Mouse (Mus musculus): ENCODE measurements around the gene Noc2l. TPM values are rescaled to one million over a fixed set of nuclear protein-coding genes. Genes with fewer than 3 reads are reported as not detected.

Noc2l gene
- total RNA-seq, 2 experiments from 2014 or later, result 160 to 207 TPM

- ATAC-seq (replicated peaks; ENCODE audit: low FRiP score, low TSS enrichment, poor library complexity, severe bottlenecking), result peak; percentile 28
These were observed 18.7 kb downstream of the Noc2l start for GRCm38 (mm10) chr4:156254361-156255077.

- ATAC-seq (replicated peaks; ENCODE audit: low FRiP score, low TSS enrichment, poor library complexity, severe bottlenecking), result peak; percentile 14
These were observed 19.4 kb downstream of the Noc2l start, which contains the start of gene Samd11 for GRCm38 (mm10) chr4:156255078-156255839. Samd11 (minus strand) TSS chr4:156255657.

Other genes starting within 250 kb of the Noc2l start
- 7.6 and 9.4 TPM in 2 replicates for gene B3galt6, start 243.4 kb upstream of the Noc2l start, total RNA-seq (2014; fragmentation: Nextera tagmentation)
- 11.0 and 11.7 TPM in 2 replicates for gene B3galt6, start 243.4 kb upstream of the Noc2l start, total RNA-seq (2017)
- gene Sdf4, start 243.1 kb upstream of the Noc2l start, total RNA-seq (2014; fragmentation: Nextera tagmentation), result 48.2 and 74.4 TPM in 2 replicates
- 137 and 143 TPM in 2 replicates for gene Sdf4, start 243.1 kb upstream of the Noc2l start, total RNA-seq (2017)
- gene Tnfrsf4, start 222.2 kb upstream of the Noc2l start, total RNA-seq (2014; fragmentation: Nextera tagmentation), result 2.5 and 6.9 TPM in 2 replicates
- 1.8 and 5.6 TPM in 2 replicates for gene Tnfrsf4, start 222.2 kb upstream of the Noc2l start, total RNA-seq (2017)
- 3.7 and 7.5 TPM in 2 replicates for gene Tnfrsf18, start 209.8 kb upstream of the Noc2l start, total RNA-seq (2014; fragmentation: Nextera tagmentation)
- 2.6 and 7.0 TPM in 2 replicates for gene Tnfrsf18, start 209.8 kb upstream of the Noc2l start, total RNA-seq (2017)
- not detected in 2 replicates for gene Ttll10, start 176.6 kb upstream of the Noc2l start, total RNA-seq (2014; fragmentation: Nextera tagmentation)
- gene Ttll10, start 176.6 kb upstream of the Noc2l start, total RNA-seq (2017), result not detected in 2 replicates
- 42.9 and 43.3 TPM in 2 replicates for gene 9430015G10Rik, start 126.0 kb upstream of the Noc2l start, total RNA-seq (2014; fragmentation: Nextera tagmentation)
- 33.9 and 38.2 TPM in 2 replicates for gene 9430015G10Rik, start 126.0 kb upstream of the Noc2l start, total RNA-seq (2017)
- gene Rnf223, start 105.5 kb upstream of the Noc2l start, total RNA-seq (2014; fragmentation: Nextera tagmentation), result 1.1 TPM in 1 of 2 replicates, not detected in the other
- gene Rnf223, start 105.5 kb upstream of the Noc2l start, total RNA-seq (2017), result not detected in 2 replicates
- 7.8 and 8.9 TPM in 2 replicates for gene Agrn, start 38.5 kb upstream of the Noc2l start, total RNA-seq (2014; fragmentation: Nextera tagmentation)
- 3.3 TPM in 2 replicates for gene Agrn, start 38.5 kb upstream of the Noc2l start, total RNA-seq (2017)
- 0.66 and 3.4 TPM in 2 replicates for gene Isg15, start 35.2 kb upstream of the Noc2l start, total RNA-seq (2014; fragmentation: Nextera tagmentation)
- 3.2 and 5.6 TPM in 2 replicates for gene Isg15, start 35.2 kb upstream of the Noc2l start, total RNA-seq (2017)
- gene AW011738, start 32.7 kb upstream of the Noc2l start, total RNA-seq (2014; fragmentation: Nextera tagmentation), result 0.55 TPM in 1 of 2 replicates, not detected in the other
- 0.38 and 1.2 TPM in 2 replicates for gene AW011738, start 32.7 kb upstream of the Noc2l start, total RNA-seq (2017)
- gene Perm1, start 20.1 kb upstream of the Noc2l start, total RNA-seq (2014; fragmentation: Nextera tagmentation), result not detected in 2 replicates
- not detected in 2 replicates for gene Perm1, start 20.1 kb upstream of the Noc2l start, total RNA-seq (2017)
- gene Plekhn1, start 1.2 kb upstream of the Noc2l start, total RNA-seq (2014; fragmentation: Nextera tagmentation), result 16.9 and 31.4 TPM in 2 replicates
- 8.7 and 11.7 TPM in 2 replicates for gene Plekhn1, start 1.2 kb upstream of the Noc2l start, total RNA-seq (2017)
- gene Samd11, start 19.6 kb downstream of the Noc2l start, total RNA-seq (2014; fragmentation: Nextera tagmentation), result 0.47 and 0.72 TPM in 2 replicates
- 0.23 and 0.70 TPM in 2 replicates for gene Samd11, start 19.6 kb downstream of the Noc2l start, total RNA-seq (2017)
- gene Vmn2r-ps159, start 95.1 kb downstream of the Noc2l start, total RNA-seq (2014; fragmentation: Nextera tagmentation), result not detected in 2 replicates
- not detected in 2 replicates for gene Vmn2r-ps159, start 95.1 kb downstream of the Noc2l start, total RNA-seq (2017)

All from megakaryocyte-erythroid progenitor cell, adult 5-6 weeks (primary cell).